Mouse (Mus musculus): Measurements from ENCODE around the gene Gm9573.

DNA sequence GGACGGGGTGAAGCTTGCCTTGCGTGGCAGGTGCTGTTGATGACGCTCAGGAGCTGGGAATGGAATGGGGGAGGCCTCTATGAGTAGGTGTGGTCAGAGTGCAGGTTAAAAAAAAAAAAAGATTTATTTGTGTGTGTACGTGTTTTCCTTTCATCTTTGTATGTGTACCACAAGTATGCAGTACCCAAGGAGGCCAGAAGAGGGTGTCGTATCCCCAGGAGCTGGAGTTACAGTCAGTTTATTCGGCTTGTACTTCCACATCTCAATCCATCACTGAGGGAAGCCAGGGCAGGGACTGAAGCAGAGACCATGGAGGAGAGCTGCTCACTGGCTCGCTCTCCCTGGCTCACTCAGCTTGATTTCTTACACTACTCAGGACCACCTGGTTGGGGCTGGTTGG is 55.0 kb downstream of the Gm9573 start:
- no peak for TF ChIP-seq POLR2A (IDR thresholded peaks at IDR 0.05; ENCODE audit: borderline replicate concordance, insufficient read depth, low read length)
- TF ChIP-seq CTCF (IDR thresholded peaks at IDR 0.05; ENCODE audit: borderline replicate concordance, insufficient read depth, low read depth, low read length): no peak

All from cerebellum, adult 2 months (tissue).